Mouse (Mus musculus) right cerebral cortex, adult 18-20 months (tissue): Measurements from ENCODE around the gene Ifnar2.

Experiments used
- DNase-seq: peaks from one replicate; pipeline ENCODE4 v3.0.0; 2022; ENCODE audit warnings: mixed read lengths

The Ifnar2 gene

GRCm38 (mm10) chr16:91359531-91359930, 13.1 kb upstream of the Ifnar2 start:
- DNase-seq = no peak

DNA sequence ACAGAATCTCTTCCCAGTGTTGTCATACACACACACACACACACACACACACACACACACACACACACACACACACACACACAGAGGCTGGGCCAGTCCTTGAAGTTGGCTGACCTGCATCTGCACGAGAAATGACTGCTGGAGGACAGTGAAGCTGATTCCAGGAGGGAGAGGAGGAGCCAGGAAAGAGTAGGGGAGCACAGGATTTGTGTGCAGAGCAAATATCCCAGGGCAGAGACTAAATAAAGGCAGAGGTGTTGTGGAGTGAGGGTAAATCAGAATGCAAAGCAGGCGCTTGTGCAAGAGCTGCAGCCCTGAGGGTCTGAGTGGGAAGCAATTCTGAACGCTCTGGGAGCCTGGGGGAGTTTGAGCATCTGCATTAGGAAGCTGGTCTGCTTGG, 12.4 kb upstream of the Ifnar2 start:
- DNase-seq = no peak

GRCm38 (mm10) chr16:91362006-91362405, 10.6 kb upstream of the Ifnar2 start:
- no peak for DNase-seq

GRCm38 (mm10) chr16:91362616-91363272, 9.8 kb upstream of the Ifnar2 start:
- no peak for DNase-seq

- DNase-seq = no peak
Measured at GRCm38 (mm10) chr16:91363483-91363882, 9.1 kb upstream of the Ifnar2 start.

GRCm38 (mm10) chr16:91366567-91366966, 6.0 kb upstream of the Ifnar2 start:
- no peak for DNase-seq

DNA sequence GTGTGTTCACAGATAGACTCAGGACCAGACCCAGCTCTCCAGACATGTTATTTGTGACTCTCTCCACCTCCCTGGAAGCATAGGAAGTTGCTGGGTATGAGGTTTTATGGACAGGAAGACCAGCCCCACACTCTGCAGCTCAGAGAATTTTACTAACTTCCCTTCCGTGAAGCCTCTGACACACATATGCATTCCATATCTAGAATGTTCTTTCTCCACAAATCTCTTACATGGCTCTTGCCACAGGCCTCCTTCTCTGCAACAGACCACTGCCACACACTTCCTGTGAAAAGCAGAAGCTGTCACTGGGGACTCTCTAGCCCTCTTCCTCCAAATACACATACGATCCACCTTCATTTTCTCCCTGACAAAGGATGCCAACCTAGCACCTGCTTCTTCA, 5.5 kb upstream of the Ifnar2 start:
- no peak for DNase-seq

DNA sequence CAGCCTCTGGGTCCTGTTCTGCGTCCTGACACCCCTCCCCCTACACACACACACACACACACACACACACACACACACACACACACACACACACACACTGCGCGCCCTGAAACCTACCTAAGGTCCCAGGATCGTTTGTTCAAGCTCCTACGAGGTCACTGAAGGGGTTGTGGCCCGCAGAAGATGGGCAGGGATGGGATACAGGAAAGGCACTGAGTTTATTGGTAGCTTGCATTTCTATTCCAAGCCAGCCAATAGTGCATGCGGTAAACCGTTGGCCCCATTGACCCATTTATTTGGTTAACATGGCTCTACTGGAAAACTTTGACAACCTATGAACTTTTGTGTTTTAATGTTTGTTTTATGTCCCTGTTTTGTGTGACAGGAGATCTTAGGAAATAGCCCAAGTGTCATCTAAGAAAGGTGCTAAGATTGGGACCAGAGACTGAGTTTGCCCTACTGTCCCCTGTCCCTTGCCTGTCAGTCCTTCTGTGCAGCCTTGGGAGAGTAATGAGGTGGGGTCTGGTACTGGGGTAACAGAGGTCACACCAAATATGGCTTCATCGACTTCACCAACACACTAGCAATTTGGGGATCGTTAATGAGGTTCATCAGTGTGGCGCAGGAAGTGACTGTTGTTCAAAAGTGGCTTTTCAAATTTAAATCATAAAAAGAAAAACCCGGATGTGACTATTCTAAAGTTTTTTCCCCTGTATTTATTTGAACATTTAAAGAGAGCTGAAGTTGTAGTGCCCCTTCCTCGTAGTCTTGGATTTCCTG, 1.1 kb downstream of the Ifnar2 start:
- DNase-seq = no peak

DNA sequence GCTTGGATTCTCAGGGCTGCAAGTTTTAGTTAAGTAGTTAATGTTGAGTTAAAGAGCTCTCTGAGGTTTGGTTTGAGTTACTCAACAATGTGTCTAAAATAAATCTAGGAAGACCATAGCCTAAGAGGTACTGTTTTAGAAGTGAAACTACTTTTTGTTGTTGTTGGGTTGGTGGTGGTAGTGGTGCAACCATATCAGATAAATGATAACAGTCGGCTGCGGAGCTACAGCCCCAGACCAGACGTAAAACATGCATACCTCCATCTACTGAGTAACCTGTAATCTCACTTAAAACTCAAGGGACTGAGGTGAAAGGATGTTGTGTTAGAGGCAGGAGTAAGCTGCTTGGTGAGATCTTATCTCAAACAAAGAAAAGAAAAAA, 1.7 kb downstream of the Ifnar2 start:
- no peak for DNase-seq

GRCm38 (mm10) chr16:91376701-91377100, 4.1 kb downstream of the Ifnar2 start:
- DNase-seq = no peak

GRCm38 (mm10) chr16:91378431-91378986, 5.9 kb downstream of the Ifnar2 start:
- no peak for DNase-seq

- DNase-seq = no peak
Measured at GRCm38 (mm10) chr16:91378991-91379390, 6.4 kb downstream of the Ifnar2 start.

- DNase-seq = no peak
Measured at GRCm38 (mm10) chr16:91379412-91379811, 6.8 kb downstream of the Ifnar2 start.

DNA sequence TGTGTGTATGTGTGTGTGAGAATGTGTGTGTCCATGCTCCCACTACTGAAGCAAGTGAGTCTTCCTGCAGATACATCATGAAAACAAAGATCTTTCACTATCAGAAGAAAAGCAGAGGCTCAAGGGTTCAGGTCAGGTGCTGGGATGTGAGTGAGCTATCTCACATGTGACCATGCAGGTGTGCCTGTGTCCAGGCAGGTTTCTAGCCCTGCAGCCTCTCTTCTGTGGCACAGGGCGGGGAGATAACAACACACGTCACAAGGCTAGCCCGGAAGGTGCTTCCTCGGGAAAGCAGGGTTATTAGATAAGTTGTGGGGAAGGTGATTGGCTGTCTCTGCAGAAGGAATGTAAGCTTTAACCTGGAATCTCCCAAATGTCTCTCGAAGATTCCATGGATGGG, 7.6 kb downstream of the Ifnar2 start:
- DNase-seq = no peak

- no peak for DNase-seq
Measured at GRCm38 (mm10) chr16:91381606-91382005, 9.0 kb downstream of the Ifnar2 start.

GRCm38 (mm10) chr16:91382261-91382790, 9.7 kb downstream of the Ifnar2 start:
- no peak for DNase-seq

GRCm38 (mm10) chr16:91384221-91384620, 11.6 kb downstream of the Ifnar2 start:
- DNase-seq = no peak

- DNase-seq = no peak
Measured at GRCm38 (mm10) chr16:91385621-91386020, 13.0 kb downstream of the Ifnar2 start.

GRCm38 (mm10) chr16:91386419-91387120, 14.0 kb downstream of the Ifnar2 start:
- DNase-seq = no peak

GRCm38 (mm10) chr16:91387121-91387486, 14.5 kb downstream of the Ifnar2 start:
- no peak for DNase-seq

DNA sequence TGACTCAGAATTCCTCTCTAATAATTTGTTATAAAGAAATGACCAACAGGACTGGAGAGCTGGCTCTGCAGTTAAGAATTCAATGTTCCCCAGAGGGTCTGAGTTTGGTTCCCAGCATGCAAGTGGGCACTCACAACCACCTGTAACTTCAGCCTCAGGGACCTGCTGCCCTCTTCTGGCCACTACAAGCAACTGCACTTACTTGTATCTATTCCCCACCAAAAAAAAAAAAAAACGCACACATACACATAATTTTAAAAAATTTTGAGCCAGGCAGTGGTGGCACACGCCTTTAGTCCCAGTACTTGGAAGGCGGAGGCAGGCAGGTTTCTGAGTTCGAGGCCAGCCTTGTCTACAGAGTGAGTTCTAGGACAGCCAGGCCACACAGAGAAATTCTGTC, 17.5 kb downstream of the Ifnar2 start:
- no peak for DNase-seq

DNA sequence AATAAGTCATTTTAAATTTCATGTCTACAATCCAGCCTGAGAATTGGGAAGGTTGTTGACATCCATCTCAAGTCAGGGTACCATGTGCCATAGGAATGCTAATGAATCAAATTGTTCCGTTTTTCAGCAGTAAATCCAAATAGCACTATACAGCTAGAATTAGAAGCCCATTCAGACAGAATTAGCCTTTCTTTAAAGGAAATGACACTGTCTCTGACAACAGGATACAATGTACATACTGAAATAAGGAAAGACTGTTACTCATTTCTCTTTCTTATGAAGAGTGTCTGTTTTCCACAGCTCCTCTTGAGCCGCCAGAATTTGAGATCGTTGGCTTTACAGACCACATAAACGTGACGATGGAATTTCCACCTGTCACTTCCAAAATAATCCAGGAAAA, 18.8 kb downstream of the Ifnar2 start, which contains the start of gene Gm21970:
Gm21970 (plus strand) TSS at position 301 of the 400 bp plus-strand sequence.
- no peak for DNase-seq

- no peak for DNase-seq
Measured at GRCm38 (mm10) chr16:91394826-91395410, 22.3 kb downstream of the Ifnar2 start.
